Mouse (Mus musculus): ENCODE results near the gene Hoxd12. TPM values are rescaled to one million over a fixed set of nuclear protein-coding genes. Genes with fewer than 3 reads are reported as not detected.

Hoxd12 gene
- polyA plus RNA-seq, 1 experiment from 2014 or later, result 44.8 TPM

DNA sequence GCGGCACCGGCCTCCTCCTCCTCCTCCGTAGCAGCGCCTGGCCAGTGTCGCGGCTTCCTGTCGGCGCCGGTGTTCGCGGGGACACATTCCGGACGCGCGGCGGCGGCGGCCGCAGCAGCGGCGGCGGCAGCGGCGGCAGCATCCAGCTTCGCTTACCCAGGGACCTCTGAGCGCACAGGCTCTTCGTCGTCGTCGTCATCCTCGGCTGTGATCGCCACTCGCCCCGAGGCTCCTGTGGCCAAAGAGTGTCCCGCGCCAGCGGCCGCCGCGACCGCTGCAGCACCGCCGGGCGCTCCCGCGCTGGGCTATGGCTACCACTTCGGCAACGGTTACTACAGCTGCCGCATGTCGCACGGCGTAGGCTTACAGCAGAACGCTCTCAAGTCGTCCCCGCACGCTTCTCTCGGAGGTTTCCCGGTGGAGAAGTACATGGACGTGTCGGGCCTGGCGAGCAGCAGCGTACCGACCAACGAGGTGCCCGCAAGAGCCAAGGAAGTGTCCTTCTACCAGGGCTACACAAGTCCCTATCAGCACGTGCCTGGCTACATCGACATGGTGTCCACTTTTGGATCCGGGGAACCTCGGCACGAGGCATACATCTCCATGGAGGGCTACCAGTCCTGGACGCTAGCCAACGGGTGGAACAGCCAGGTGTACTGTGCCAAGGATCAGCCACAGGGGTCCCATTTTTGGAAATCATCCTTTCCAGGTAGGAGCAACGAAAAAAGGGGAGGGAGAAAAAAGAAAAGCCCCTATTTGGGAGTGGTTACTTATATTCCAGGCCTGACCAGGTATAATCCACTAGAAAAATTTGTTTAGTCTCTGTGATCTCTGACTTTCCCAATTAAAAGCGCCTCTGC, 6.2 kb upstream of the Hoxd12 start:
- H3K4me3 ChIP-seq, result peak overlapping the region; percentile 80
- WGBS, result under 1% methylated on average over 74 of the region's 74 CpGs
- H3K9me3 ChIP-seq (replicated peaks), result no peaks in the 10 kb centered on the region
- no peaks in the 10 kb centered on the region for H3K36me3 ChIP-seq
- H3K4me1 ChIP-seq, result peaks cover 55% of the 10 kb centered on the region
- H3K27me3 ChIP-seq (ENCODE audit: low read depth, poor library complexity, severe bottlenecking), result peaks cover 100% of the 10 kb centered on the region
- DNase-seq (ENCODE audit: low spot score), result no peak
- peak overlapping the region; percentile 90 for H3K27ac ChIP-seq

DNA sequence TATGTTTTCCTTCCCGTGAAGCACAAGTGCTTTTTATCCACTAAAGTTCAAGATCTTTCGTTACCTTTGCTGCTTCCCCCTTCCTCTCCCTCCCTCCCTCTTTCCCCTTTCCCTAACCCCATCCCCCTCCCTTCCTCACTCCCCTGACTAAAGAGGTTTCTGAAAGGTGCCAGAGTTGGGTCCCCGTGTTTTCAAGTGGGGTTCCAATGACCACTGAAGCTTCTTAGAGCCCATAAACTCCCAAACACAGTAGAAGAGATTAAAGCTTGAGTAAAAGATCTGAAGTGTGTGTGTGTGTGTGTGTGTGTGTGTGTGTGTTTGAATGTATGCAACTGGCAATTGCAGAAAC, 5.6 kb upstream of the Hoxd12 start:
- WGBS, result under 1% methylated on average over 3 of the region's 3 CpGs
- H3K36me3 ChIP-seq, result no peaks in the 10 kb centered on the region
- peaks cover 60% of the 10 kb centered on the region for H3K4me1 ChIP-seq
- peaks cover 100% of the 10 kb centered on the region for H3K27me3 ChIP-seq (ENCODE audit: low read depth, poor library complexity, severe bottlenecking)
- no peaks in the 10 kb centered on the region for H3K9me3 ChIP-seq (replicated peaks)
- H3K4me3 ChIP-seq, result peak overlapping the region; percentile 80
- peak overlapping the region; percentile 90 for H3K27ac ChIP-seq
- peak; percentile 47 for DNase-seq (ENCODE audit: low spot score)

DNA sequence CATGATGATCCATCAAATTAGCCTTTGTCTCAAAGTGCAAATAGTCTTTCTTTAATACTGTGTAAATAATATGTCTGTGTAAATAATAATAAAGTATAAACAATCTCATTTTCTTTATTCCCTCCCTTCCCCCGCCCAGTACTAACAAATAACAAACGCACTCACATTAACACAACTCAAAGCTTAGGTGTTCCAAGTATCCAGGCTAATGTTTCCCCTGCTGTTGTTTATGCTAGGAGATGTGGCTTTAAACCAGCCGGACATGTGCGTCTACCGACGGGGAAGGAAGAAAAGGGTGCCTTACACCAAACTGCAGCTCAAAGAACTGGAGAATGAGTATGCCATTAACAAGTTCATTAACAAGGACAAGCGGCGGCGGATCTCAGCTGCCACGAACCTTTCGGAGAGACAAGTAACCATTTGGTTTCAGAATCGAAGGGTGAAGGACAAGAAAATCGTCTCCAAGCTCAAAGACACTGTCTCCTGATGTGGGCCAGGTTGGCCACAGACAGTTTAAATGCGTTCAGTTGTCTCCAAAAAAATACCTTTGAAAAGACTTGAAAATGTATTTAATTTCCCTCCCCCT, 5.1 kb upstream of the Hoxd12 start:
- DNase-seq (ENCODE audit: low spot score), result peak; percentile 55
- under 1% methylated on average over 14 of the region's 14 CpGs for WGBS
- peaks cover 66% of the 10 kb centered on the region for H3K4me1 ChIP-seq
- H3K27me3 ChIP-seq (ENCODE audit: low read depth, poor library complexity, severe bottlenecking), result peaks cover 100% of the 10 kb centered on the region
- H3K27ac ChIP-seq, result peak overlapping the region; percentile 64
- H3K4me3 ChIP-seq, result peak overlapping the region; percentile 80
- H3K9me3 ChIP-seq (replicated peaks), result no peaks in the 10 kb centered on the region
- no peaks in the 10 kb centered on the region for H3K36me3 ChIP-seq

DNA sequence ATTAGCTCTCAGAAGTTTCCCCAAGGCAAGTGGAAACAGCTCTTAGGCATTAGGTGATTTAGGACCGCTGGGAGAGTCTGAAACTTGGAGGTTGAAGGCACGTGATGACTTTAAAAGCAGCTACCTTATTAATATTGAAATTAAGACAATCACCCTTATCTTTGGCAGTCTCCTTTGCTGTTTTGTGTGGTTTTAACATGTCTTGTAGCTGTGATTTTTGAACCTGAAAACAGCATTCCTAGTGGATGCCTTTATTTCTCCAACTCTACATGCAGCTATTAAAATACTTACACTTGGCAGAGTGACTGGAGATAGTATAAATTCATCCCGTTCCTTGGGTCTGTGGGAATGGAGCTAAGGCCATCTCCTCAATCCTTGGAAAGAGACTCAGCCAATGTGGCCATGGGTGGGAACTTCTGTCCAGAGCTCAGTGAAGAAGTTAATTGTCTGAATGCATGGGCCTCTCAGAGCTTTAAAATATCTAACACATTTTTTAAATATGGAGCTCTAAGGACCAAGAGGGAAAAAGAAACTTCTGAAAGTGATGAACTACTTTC, 4.1 kb upstream of the Hoxd12 start:
- WGBS, result 3% methylated on average over 3 of the region's 3 CpGs
- H3K36me3 ChIP-seq, result no peaks in the 10 kb centered on the region
- H3K9me3 ChIP-seq (replicated peaks), result no peaks in the 10 kb centered on the region
- peaks cover 100% of the 10 kb centered on the region for H3K27me3 ChIP-seq (ENCODE audit: low read depth, poor library complexity, severe bottlenecking)
- H3K4me3 ChIP-seq, result peak overlapping the region; percentile 80
- 0 out of 2 replicates have a peak overlapping the region, but pooled peaks have one; percentile 64 for H3K27ac ChIP-seq
- peaks cover 75% of the 10 kb centered on the region for H3K4me1 ChIP-seq
- peak; percentile 30 for DNase-seq (ENCODE audit: low spot score)

DNA sequence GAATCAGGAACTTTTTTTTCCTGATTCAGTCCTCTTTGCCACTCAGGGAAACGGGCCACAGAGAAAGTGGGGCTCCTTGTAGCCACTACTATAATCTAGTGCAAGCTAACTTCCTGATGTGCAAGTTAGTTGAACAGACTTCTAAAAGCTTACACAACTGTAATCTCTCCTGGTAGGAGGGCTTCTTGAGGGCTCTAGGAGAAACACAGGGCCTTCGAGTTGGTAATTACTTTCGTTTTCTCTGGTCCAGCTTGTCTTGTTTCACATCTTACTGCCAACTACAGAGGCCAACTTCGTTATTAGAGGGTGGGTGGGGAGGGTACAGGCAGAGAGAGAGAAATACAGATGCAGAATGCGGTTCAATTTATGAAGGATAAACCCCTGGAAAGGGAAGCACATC, 3.0 kb upstream of the Hoxd12 start:
- Histone ChIP-seq H3K27me3 (ENCODE audit: low read depth, poor library complexity, severe bottlenecking) (peaks cover 100% of the 10 kb centered on the region), H3K4me3 (peak overlapping the region; percentile 80), H3K4me1 (peaks cover 87% of the 10 kb centered on the region), H3K27ac (peak overlapping the region; percentile 90), H3K9me3 (replicated peaks) (no peaks in the 10 kb centered on the region), H3K36me3 (no peaks in the 10 kb centered on the region)
- WGBS, result 3% methylated on average over 5 of the region's 5 CpGs
- DNase-seq (ENCODE audit: low spot score), result no peak

DNA sequence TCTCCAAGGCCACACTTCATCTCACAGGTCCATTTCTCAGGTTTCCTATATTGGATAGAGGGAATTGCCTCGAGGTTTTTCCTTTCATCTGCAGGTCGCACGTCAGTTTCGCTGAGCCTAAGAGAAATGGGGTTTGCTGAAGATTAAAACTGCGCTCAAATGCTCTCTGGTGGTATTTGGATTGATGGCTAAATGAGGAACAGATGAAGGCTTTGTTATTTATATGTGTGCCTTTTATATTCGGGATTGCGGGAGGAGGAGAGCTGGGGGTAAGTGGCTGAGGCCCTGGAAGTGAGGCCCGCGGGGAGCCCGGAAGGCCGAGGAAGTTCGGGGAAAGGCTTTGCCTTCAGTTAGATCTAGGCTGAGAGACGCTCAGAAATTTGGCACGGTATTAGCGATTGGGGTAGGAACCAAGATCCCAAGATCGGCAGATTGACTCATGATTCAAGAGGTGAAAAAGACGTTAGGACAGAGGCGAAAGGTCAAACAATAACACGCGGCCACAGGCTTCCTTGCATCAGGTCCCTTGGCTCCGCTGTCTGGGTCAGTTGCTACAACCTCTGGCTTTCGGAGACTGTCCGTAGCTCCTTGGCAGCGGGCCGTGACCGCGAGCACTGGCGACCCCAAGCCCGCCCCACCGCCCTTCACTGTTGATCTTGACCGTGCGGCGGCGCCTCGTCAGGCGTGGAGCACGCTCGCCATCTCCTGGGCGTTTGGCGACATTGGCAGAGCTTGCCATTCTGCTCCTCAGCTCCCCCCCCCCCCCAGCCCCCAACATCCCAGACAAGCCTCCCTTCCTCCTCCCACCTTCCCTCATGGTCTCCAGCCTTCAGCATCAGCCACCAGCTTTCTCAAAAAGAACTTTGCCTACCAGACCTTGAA, 2.1 kb upstream of the Hoxd12 start:
- H3K4me3 ChIP-seq, result peak overlapping the region; percentile 80
- peak overlapping the region; percentile 90 for H3K27ac ChIP-seq
- peaks cover 100% of the 10 kb centered on the region for H3K27me3 ChIP-seq (ENCODE audit: low read depth, poor library complexity, severe bottlenecking)
- H3K9me3 ChIP-seq (replicated peaks), result no peaks in the 10 kb centered on the region
- H3K36me3 ChIP-seq, result no peaks in the 10 kb centered on the region
- DNase-seq (ENCODE audit: low spot score), result peak; percentile 95
- under 1% methylated on average over 40 of the region's 40 CpGs for WGBS
- peaks cover 88% of the 10 kb centered on the region for H3K4me1 ChIP-seq

DNA sequence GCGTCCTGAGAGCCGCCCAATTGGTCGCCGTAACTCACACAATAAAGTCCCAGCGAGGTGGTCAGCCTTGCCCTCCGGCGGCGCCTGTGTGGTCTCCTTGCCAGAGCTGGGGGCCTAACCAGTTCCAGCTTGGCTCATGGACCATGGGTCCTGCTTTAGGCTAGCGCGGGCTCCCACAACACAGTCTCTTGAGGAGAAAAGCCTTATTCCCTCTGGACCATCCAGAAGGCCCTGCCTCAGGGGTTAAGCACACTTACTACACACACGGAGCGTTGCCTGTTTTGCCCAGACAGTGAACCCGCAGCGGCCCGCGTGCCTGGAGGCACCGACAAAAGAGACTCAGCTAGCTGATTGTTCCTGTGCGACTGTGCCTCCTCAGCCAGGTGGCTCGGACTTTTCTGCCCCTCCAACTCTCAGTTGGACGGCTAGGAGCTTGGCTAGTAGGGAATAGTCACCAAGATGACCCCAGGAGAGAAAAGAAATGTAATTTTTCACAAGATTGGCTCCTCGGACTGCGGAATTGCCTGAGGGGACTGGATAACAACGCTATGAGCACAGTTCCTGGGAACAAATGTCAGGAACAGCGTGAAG, 883 bp upstream of the Hoxd12 start:
- Histone ChIP-seq H3K36me3 (no peaks in the 10 kb centered on the region), H3K27me3 (ENCODE audit: low read depth, poor library complexity, severe bottlenecking) (peaks cover 100% of the 10 kb centered on the region), H3K9me3 (replicated peaks) (no peaks in the 10 kb centered on the region), H3K4me3 (peak overlapping the region; percentile 80), H3K4me1 (peaks cover 88% of the 10 kb centered on the region), H3K27ac (peak overlapping the region; percentile 90)
- WGBS, result 1% methylated on average over 24 of the region's 24 CpGs
- peak; percentile 92 for DNase-seq (ENCODE audit: low spot score)

DNA sequence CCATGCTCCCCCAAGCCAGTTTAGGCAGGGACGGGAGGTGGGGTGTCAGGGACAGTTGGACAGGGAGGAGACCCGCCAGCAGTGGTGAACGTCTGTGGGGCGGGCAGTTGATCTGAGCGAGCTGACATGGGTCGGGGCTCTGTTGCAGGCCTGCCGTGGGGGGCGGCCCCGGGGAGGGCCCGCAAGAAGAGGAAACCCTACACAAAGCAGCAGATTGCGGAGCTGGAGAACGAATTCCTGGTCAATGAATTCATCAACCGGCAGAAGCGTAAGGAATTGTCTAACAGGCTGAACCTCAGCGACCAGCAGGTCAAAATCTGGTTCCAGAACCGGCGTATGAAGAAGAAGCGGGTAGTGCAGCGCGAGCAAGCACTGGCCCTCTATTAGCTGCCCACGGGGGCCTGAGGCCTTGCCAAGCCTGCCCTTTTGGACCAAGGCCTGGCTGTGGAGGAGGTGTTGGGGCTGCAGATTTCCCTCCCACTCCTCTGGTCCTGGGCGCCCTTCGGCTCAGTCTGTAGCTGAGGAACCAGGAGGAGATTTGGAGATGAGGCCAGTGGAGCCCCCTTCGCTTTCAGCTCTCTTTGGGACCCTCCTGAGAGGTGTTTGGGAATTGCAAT, 961 bp downstream of the Hoxd12 start:
- peak overlapping the region; percentile 90 for H3K27ac ChIP-seq
- H3K36me3 ChIP-seq, result no peaks in the 10 kb centered on the region
- no peaks in the 10 kb centered on the region for H3K9me3 ChIP-seq (replicated peaks)
- peaks cover 100% of the 10 kb centered on the region for H3K27me3 ChIP-seq (ENCODE audit: low read depth, poor library complexity, severe bottlenecking)
- 4% methylated on average over 24 of the region's 24 CpGs for WGBS
- peak overlapping the region; percentile 80 for H3K4me3 ChIP-seq
- peaks cover 95% of the 10 kb centered on the region for H3K4me1 ChIP-seq
- DNase-seq (ENCODE audit: low spot score), result peak; percentile 63

DNA sequence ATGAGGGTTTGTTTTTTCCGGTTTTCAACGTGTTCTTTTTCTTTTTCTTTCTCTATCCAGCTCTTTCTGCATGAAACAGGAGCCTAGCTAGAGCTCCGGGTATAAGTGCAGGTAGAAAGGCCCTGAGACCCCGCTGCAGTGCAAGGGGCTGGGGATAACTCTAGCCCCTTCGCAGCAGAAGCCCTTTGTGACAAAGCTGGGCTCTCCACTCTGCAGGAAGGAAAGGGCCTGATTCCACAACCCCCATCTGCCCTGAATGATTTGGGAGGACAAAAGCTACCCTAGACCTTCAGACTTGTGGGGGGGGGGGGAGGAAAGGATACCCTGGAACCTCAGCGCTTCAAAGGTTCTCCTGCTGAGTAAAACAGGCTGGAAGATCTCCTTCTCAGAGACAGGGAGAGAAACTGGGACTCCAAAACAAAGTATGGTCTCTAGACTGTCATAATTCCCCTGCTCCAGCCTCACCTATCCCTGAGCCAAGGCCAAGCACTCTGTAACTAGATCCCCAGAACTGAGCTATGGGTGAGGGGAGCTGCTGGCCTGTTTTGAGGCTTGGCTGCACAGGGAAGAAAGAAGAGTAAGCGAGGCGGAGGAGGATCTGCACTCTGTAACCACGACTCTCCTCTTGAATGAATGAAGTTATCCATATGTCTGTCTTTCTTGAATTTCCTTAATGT, 1.7 kb downstream of the Hoxd12 start:
- Histone ChIP-seq H3K4me3 (peak overlapping the region; percentile 80), H3K27ac (peak overlapping the region; percentile 90), H3K9me3 (replicated peaks) (no peaks in the 10 kb centered on the region), H3K27me3 (ENCODE audit: low read depth, poor library complexity, severe bottlenecking) (peaks cover 100% of the 10 kb centered on the region), H3K36me3 (no peaks in the 10 kb centered on the region), H3K4me1 (peaks cover 99% of the 10 kb centered on the region)
- 5% methylated on average over 9 of the region's 9 CpGs for WGBS
- peak; percentile 58 for DNase-seq (ENCODE audit: low spot score)

DNA sequence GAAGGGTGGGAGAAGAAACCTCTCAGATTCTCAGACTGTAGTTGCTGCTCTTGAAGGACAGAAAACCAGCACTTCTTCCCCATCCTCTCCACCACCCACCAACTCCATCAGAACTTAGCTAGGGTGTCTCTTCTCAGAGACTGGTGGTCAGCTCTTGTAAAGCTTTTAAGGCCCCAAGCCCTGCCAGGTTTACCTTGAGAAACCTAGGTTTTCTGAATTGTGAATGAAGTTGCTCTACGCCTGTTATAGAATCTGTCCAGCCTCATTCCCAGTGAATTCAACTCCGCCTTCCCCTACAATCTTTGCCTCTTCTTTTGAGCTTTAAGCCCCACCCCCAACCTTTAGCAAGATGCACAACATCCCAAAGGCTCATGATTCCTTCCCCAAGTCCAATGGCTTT, 2.3 kb downstream of the Hoxd12 start:
- WGBS, result 12% methylated on average over 2 of the region's 2 CpGs
- DNase-seq (ENCODE audit: low spot score), result peak; percentile 45
- peak overlapping the region; percentile 90 for H3K27ac ChIP-seq

DNA sequence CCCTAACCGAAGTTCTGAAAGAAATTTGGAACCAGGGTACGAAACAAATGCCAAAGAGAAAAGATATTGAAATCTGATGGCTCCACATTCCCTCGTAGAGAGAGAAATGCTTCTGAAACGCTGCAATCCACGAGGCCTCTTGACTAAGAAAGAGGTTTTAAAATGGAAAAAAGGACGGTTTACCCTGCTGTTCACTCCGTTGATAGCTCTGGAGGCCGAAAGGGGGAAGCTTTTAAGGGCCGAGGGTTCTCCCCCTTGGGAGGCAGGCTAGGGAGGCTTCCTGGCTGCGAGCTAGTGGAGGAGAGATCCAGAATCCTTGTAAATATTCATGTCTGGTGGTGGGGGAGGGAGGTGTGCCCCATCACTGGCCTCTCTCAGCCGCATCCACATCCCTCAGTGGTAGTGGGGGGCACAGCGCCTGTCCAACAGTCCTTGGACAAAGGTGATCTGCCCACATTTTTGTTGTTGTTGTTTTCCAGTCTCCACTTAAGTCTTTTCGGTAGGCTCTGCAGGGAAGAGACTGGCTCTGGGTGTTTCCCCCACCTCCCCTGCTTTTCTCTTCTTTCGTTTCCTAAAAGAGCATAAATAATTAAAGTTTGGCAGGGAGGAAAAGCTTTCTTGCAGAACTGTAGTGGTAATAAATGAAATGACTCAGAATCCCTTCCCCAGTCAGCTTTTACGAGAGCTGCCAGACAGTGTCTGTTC, 4.2 kb downstream of the Hoxd12 start, which contains the start of gene Hoxd11:
Gene Hoxd11 (plus strand): TSS at position 667 of the 705 bp plus-strand sequence.
- no peaks in the 10 kb centered on the region for H3K9me3 ChIP-seq (replicated peaks)
- peak within 1 kb of the TSS; percentile 80 for H3K4me3 ChIP-seq
- DNase-seq (ENCODE audit: low spot score), result peak; percentile 62
- H3K36me3 ChIP-seq, result peaks cover 4% of the 10 kb centered on the region; the same call in 1 of the 2 replicates
- WGBS, result 2% methylated on average over 15 of the region's 15 CpGs
- H3K27ac ChIP-seq, result peak within 1 kb of the TSS; percentile 99
- peaks cover 99% of the 10 kb centered on the region for H3K27me3 ChIP-seq (ENCODE audit: low read depth, poor library complexity, severe bottlenecking)
- H3K4me1 ChIP-seq, result peaks cover 98% of the 10 kb centered on the region

More for the DNA sequence above, 2.3 kb downstream of the Hoxd12 start:
- Histone ChIP-seq H3K36me3 (no peaks in the 10 kb centered on the region), H3K27me3 (ENCODE audit: low read depth, poor library complexity, severe bottlenecking) (peaks cover 100% of the 10 kb centered on the region), H3K4me3 (peak overlapping the region; percentile 80), H3K4me1 (peaks cover 99% of the 10 kb centered on the region), H3K9me3 (replicated peaks) (no peaks in the 10 kb centered on the region)

Data from limb, embryonic 10.5 days (tissue).